11 mouse cellular contexts compared by ENCODE assay signal in genomic region chr2:30875621-30876432, GRCm38 (mm10). TPM values are rescaled to one million over a fixed set of nuclear protein-coding genes. Genes with fewer than 3 reads are reported as not detected.
DNase-seq lines count a peak whose midpoint lies in the region; ATAC-seq and TF ChIP-seq lines count a peak whose summit lies in the region.
"Had no signal": no experiment of that assay in that cellular context is flagged by ENCODE, and none has a peak within 500 bp of the region (broad histone marks: within the 10 kb centered on the region; RNA-seq: fewer than 3 reads in every experiment).

No protein-coding gene starts in this region.

- TF ChIP-seq POLR2A in thymus, adult 2 months (IDR thresholded peaks at IDR 0.05; ENCODE audit: control insufficient read depth, extremely low read depth, insufficient read depth, low read length, poor library complexity) = no peak

- H3K27me3 ChIP-seq in midbrain, postnatal 0 days (ENCODE audit: insufficient read depth, low read length) = no peaks in the 10 kb centered on the region
- no peaks in the 10 kb centered on the region for H3K27me3 ChIP-seq in midbrain, embryonic 13.5 days
- H3K27me3 ChIP-seq in limb, embryonic 15.5 days = no peaks in the 10 kb centered on the region
- H3K27me3 ChIP-seq in thymus, adult 2 months (ENCODE audit: control insufficient read depth, insufficient read depth, low read length) = no peaks in the 10 kb centered on the region
- H3K27me3 ChIP-seq: lung, embryonic 15.5 days had no signal

- ATAC-seq in midbrain, postnatal 0 days (ENCODE audit: low FRiP score) = no peak
- no peak for ATAC-seq in midbrain, embryonic 13.5 days
- no peak for ATAC-seq in limb, embryonic 15.5 days (ENCODE audit: insufficient number of reproducible peaks, low FRiP score, low TSS enrichment, low read depth)

- no peak overlapping the region for H3K4me2 ChIP-seq in midbrain, postnatal 0 days (ENCODE audit: low read depth, low read length, poor library complexity, severe bottlenecking)
- no peak overlapping the region for H3K4me2 ChIP-seq in midbrain, embryonic 13.5 days (replicated peaks)
- no peak overlapping the region for H3K4me2 ChIP-seq in limb, embryonic 15.5 days
- H3K4me2 ChIP-seq: lung, embryonic 15.5 days had no signal

- 49% methylated on average over 11 of the region's 11 CpGs for WGBS in midbrain, postnatal 0 days
- 47% methylated on average over 11 of the region's 11 CpGs for WGBS in midbrain, embryonic 13.5 days
- 36% methylated on average over 11 of the region's 11 CpGs for WGBS in limb, embryonic 15.5 days
- WGBS in thymus, adult 2 months = 84% methylated on average over 11 of the region's 11 CpGs

- no peak overlapping the region for H3K27ac ChIP-seq in midbrain, postnatal 0 days (ENCODE audit: low read depth, low read length)
- H3K27ac ChIP-seq in midbrain, embryonic 13.5 days = no peak overlapping the region
- H3K27ac ChIP-seq in limb, embryonic 15.5 days = peak overlapping the region; percentile 80
- H3K27ac ChIP-seq in thymus, adult 2 months (ENCODE audit: control insufficient read depth, insufficient read depth, low read length) = no peak overlapping the region
- H3K27ac ChIP-seq: kidney, postnatal 0 days; lung, embryonic 15.5 days had no signal

- no peak for TF ChIP-seq CTCF in midbrain, postnatal 0 days (IDR thresholded peaks at IDR 0.05)
- TF ChIP-seq CTCF in thymus, adult 2 months (IDR thresholded peaks at IDR 0.05; ENCODE audit: borderline replicate concordance, control insufficient read depth, extremely low read depth, insufficient read depth, low read length, poor library complexity) = no peak

- no peaks in the 10 kb centered on the region for H3K4me1 ChIP-seq in midbrain, postnatal 0 days (ENCODE audit: insufficient read depth, low read length)
- H3K4me1 ChIP-seq in midbrain, embryonic 13.5 days (replicated peaks) = 0 out of 2 replicates have a peak, but pooled peaks cover 5% of the 10 kb centered on the region
- peaks cover 56% of the 10 kb centered on the region for H3K4me1 ChIP-seq in limb, embryonic 15.5 days
- H3K4me1 ChIP-seq in thymus, adult 2 months (replicated peaks; ENCODE audit: control insufficient read depth, insufficient read depth, low read length) = no peaks in the 10 kb centered on the region

- H3K9me3 ChIP-seq in midbrain, postnatal 0 days (ENCODE audit: low read length) = no peaks in the 10 kb centered on the region
- no peaks in the 10 kb centered on the region for H3K9me3 ChIP-seq in midbrain, embryonic 13.5 days
- H3K9me3 ChIP-seq in limb, embryonic 15.5 days = no peaks in the 10 kb centered on the region
- H3K9me3 ChIP-seq: lung, embryonic 15.5 days had no signal

- peak; percentile 11 for DNase-seq in heart, adult 8-10 months (ENCODE audit: low spot score)
- DNase-seq in heart, postnatal 4 days = no peak
- DNase-seq in midbrain, postnatal 0 days (ENCODE audit: low spot score) = peak; percentile 36
- DNase-seq in fibroblast of lung, adult 2 months (ENCODE audit: low read depth) = peak; percentile 80
- no peak for DNase-seq in thymus, adult 2 months
- no peak for DNase-seq in yolk sac, embryonic 10.5 days (ENCODE audit: low spot score)

- H3K9ac ChIP-seq in midbrain, postnatal 0 days (replicated peaks; ENCODE audit: low read length, poor library complexity, severe bottlenecking) = no peak overlapping the region
- H3K9ac ChIP-seq in midbrain, embryonic 13.5 days (replicated peaks) = no peak overlapping the region
- no peak overlapping the region for H3K9ac ChIP-seq in limb, embryonic 15.5 days
- H3K9ac ChIP-seq: lung, embryonic 15.5 days had no signal

- no peak overlapping the region for H3K4me3 ChIP-seq in midbrain, postnatal 0 days (ENCODE audit: low read depth, low read length)
- no peak overlapping the region for H3K4me3 ChIP-seq in midbrain, embryonic 13.5 days (replicated peaks)
- H3K4me3 ChIP-seq in limb, embryonic 15.5 days = no peak overlapping the region
- no peak overlapping the region for H3K4me3 ChIP-seq in thymus, adult 2 months (ENCODE audit: control insufficient read depth, insufficient read depth, low read length)
- H3K4me3 ChIP-seq: lung, embryonic 15.5 days had no signal

- no peaks in the 10 kb centered on the region for H3K36me3 ChIP-seq in midbrain, postnatal 0 days (ENCODE audit: insufficient read depth, low read length)
- H3K36me3 ChIP-seq in midbrain, embryonic 13.5 days = no peaks in the 10 kb centered on the region
- H3K36me3 ChIP-seq in limb, embryonic 15.5 days = peaks cover 24% of the 10 kb centered on the region
- H3K36me3 ChIP-seq in thymus, adult 2 months (ENCODE audit: control insufficient read depth, insufficient read depth, low read length) = no peaks in the 10 kb centered on the region
- H3K36me3 ChIP-seq: lung, embryonic 15.5 days had no signal

RNA-seq across cellular contexts. Expression of gene Prrx2, which starts 41.1 kb away (rescaled TPM):
- under 1 TPM; 0.28 to 1.00 (median 0.73) TPM for total RNA-seq in heart, adult 8-10 months (2022)
- 1 to 10 TPM; 8.7 to 9.4 TPM for total RNA-seq in heart, postnatal 4 days (2021)
- 4.4 and 12.5 TPM in 2 replicates for total RNA-seq in midbrain, postnatal 0 days (2014; rRNA removed)
- polyA plus RNA-seq in midbrain, postnatal 0 days (2015; fragmentation: Nextera tagmentation; extraction: Ambion mirVana) = 3.0 and 5.1 TPM in 2 replicates
- 2.0 and 2.8 TPM in 2 replicates for polyA plus RNA-seq in midbrain, embryonic 13.5 days (2015; fragmentation: Nextera tagmentation; extraction: Ambion mirVana)
- polyA plus RNA-seq in limb, embryonic 15.5 days (2015; fragmentation: Nextera tagmentation; extraction: Ambion mirVana) = 47.6 and 65.0 TPM in 2 replicates
- polyA plus RNA-seq in thymus, adult 2 months (2012; rRNA removed) = 2.2 and 2.5 TPM in 2 replicates
- total RNA-seq: common myeloid progenitor, adult 5-6 weeks had no signal

RNA-seq across cellular contexts. Expression of gene Asb6, which starts 45.7 kb away (rescaled TPM):
- 10 to 100 TPM in 1 of 4 experiments, 1 to 10 TPM in 3; 8.4 to 11.3 (median 8.7) TPM for total RNA-seq in heart, adult 8-10 months (2022)
- total RNA-seq in heart, postnatal 4 days (2021) = 10 to 100 TPM; 11.7 to 13.2 TPM
- 36.5 and 40.7 TPM in 2 replicates for total RNA-seq in midbrain, postnatal 0 days (2014; rRNA removed)
- 36.1 and 39.6 TPM in 2 replicates for polyA plus RNA-seq in midbrain, postnatal 0 days (2015; fragmentation: Nextera tagmentation; extraction: Ambion mirVana)
- 41.7 and 43.0 TPM in 2 replicates for polyA plus RNA-seq in midbrain, embryonic 13.5 days (2015; fragmentation: Nextera tagmentation; extraction: Ambion mirVana)
- polyA plus RNA-seq in limb, embryonic 15.5 days (2015; fragmentation: Nextera tagmentation; extraction: Ambion mirVana) = 32.8 and 34.4 TPM in 2 replicates
- polyA plus RNA-seq in thymus, adult 2 months (2012; rRNA removed) = 97.6 and 103 TPM in 2 replicates

RNA-seq across cellular contexts. Expression of gene Ptges, which starts 53.8 kb away (rescaled TPM):
- 1 to 10 TPM; 1.3 to 3.1 (median 1.9) TPM for total RNA-seq in heart, adult 8-10 months (2022)
- 1 to 10 TPM; 2.1 to 3.5 TPM for total RNA-seq in heart, postnatal 4 days (2021)
- total RNA-seq in midbrain, postnatal 0 days (2014; rRNA removed) = 6.7 and 19.8 TPM in 2 replicates
- polyA plus RNA-seq in midbrain, postnatal 0 days (2015; fragmentation: Nextera tagmentation; extraction: Ambion mirVana) = 8.0 and 8.5 TPM in 2 replicates
- polyA plus RNA-seq in midbrain, embryonic 13.5 days (2015; fragmentation: Nextera tagmentation; extraction: Ambion mirVana) = 2.5 and 2.9 TPM in 2 replicates
- 27.6 and 35.3 TPM in 2 replicates for polyA plus RNA-seq in limb, embryonic 15.5 days (2015; fragmentation: Nextera tagmentation; extraction: Ambion mirVana)
- polyA plus RNA-seq in thymus, adult 2 months (2012; rRNA removed) = 10.1 and 12.3 TPM in 2 replicates
- total RNA-seq: common myeloid progenitor, adult 5-6 weeks had no signal

Comparison
In these comparisons a context has a peak if more than half of its experiments do, and no peak if none do; other contexts are left out.
1. DNase-seq: peak in heart, adult 8-10 months (single experiment), midbrain, postnatal 0 days (single experiment) and fibroblast of lung, adult 2 months (single experiment); none in heart, postnatal 4 days (single experiment), thymus, adult 2 months (single experiment) and yolk sac, embryonic 10.5 days (single experiment).